In the genomic region with DNA sequence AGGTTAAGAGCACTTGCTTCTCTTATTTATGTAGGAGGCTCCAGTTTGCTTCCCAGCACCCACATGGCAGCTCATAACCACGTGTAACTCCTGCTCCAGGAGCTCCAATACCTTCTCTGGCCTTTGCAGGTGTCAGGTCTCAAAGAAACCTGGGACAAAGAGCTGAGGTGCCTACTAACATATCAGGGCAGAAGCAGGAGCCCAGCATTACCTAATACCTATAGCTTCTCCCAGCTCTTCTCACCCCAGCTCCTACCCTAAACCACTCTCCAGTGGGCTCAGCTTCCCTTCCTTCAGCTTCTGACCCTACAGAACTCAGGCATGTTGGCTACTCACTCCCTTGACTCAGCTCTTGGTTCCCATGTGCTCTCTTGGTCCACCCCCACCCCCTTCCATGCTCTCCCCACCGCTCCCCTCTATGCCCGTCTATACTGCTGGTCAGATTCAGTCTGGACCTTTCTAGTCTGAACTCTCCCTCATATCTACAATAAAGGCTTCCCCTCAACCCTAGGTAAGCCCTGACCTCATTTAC, we compare ENCODE assay signal across 9 mouse cellular contexts. TPM values are rescaled to one million over a fixed set of nuclear protein-coding genes. Genes with fewer than 3 reads are reported as not detected.
A peak's percentile ranks its signal among the peaks of the same experiment; 100 is the strongest.
DNase-seq lines count a peak whose midpoint lies in the region; ATAC-seq and TF ChIP-seq lines count a peak whose summit lies in the region.
"Had no signal": no experiment of that assay in that cellular context is flagged by ENCODE, and none has a peak within 500 bp of the region (broad histone marks: within the 10 kb centered on the region; RNA-seq: fewer than 3 reads in every experiment).

No protein-coding gene starts in this region.

- H3K4me2 ChIP-seq in kidney, embryonic 16.5 days (replicated peaks; ENCODE audit: low read depth, low read length) = peak overlapping the region; percentile 79
- H3K4me2 ChIP-seq in embryonic facial prominence, embryonic 14.5 days (ENCODE audit: low read depth, low read length) = peak overlapping the region; percentile 68
- peak overlapping the region; percentile 51 for H3K4me2 ChIP-seq in intestine, embryonic 16.5 days (ENCODE audit: low read depth, low read length)
- H3K4me2 ChIP-seq in midbrain, postnatal 0 days (ENCODE audit: low read depth, low read length, poor library complexity, severe bottlenecking) = peak overlapping the region; percentile 67

- no peaks in the 10 kb centered on the region for H3K27me3 ChIP-seq in kidney, embryonic 16.5 days (ENCODE audit: insufficient read depth, low read length)
- H3K27me3 ChIP-seq in embryonic facial prominence, embryonic 14.5 days (replicated peaks; ENCODE audit: control insufficient read depth, insufficient read depth, low read length) = no peaks in the 10 kb centered on the region
- H3K27me3 ChIP-seq in intestine, embryonic 16.5 days (replicated peaks; ENCODE audit: control insufficient read depth, insufficient read depth, low read length) = no peaks in the 10 kb centered on the region
- no peaks in the 10 kb centered on the region for H3K27me3 ChIP-seq in midbrain, postnatal 0 days (ENCODE audit: insufficient read depth, low read length)

- H3K4me1 ChIP-seq in kidney, embryonic 16.5 days (ENCODE audit: insufficient read depth, low read length) = peaks cover 32% of the 10 kb centered on the region
- peaks cover 19% of the 10 kb centered on the region for H3K4me1 ChIP-seq in embryonic facial prominence, embryonic 14.5 days (ENCODE audit: control insufficient read depth, insufficient read depth, low read length)
- peaks cover 21% of the 10 kb centered on the region; the same call in 1 of the 2 replicates for H3K4me1 ChIP-seq in intestine, embryonic 16.5 days (ENCODE audit: control insufficient read depth, insufficient read depth, low read length)
- H3K4me1 ChIP-seq in midbrain, postnatal 0 days (ENCODE audit: insufficient read depth, low read length) = peaks cover 25% of the 10 kb centered on the region

- no peak for ATAC-seq in kidney, embryonic 16.5 days (ENCODE audit: low FRiP score, low TSS enrichment)
- ATAC-seq in embryonic facial prominence, embryonic 14.5 days (ENCODE audit: low read depth) = no peak
- ATAC-seq in intestine, embryonic 16.5 days = no peak
- no peak for ATAC-seq in midbrain, postnatal 0 days (ENCODE audit: low FRiP score)

- no peak overlapping the region for H3K4me3 ChIP-seq in kidney, embryonic 16.5 days (ENCODE audit: low read length)
- peak overlapping the region; percentile 49; the same call in 1 of the 2 replicates for H3K4me3 ChIP-seq in embryonic facial prominence, embryonic 14.5 days (ENCODE audit: low read depth, low read length)
- H3K4me3 ChIP-seq in intestine, embryonic 16.5 days (ENCODE audit: low read length) = peak overlapping the region; percentile 64
- H3K4me3 ChIP-seq in midbrain, postnatal 0 days (ENCODE audit: low read depth, low read length) = peak overlapping the region; percentile 48; the same call in 1 of the 2 replicates

- H3K36me3 ChIP-seq in kidney, embryonic 16.5 days (ENCODE audit: insufficient read depth, low read length) = peaks cover 24% of the 10 kb centered on the region
- peaks cover 26% of the 10 kb centered on the region for H3K36me3 ChIP-seq in embryonic facial prominence, embryonic 14.5 days (ENCODE audit: control insufficient read depth, insufficient read depth, low read length)
- peaks cover under 1% of the 10 kb centered on the region; the same call in 1 of the 2 replicates for H3K36me3 ChIP-seq in intestine, embryonic 16.5 days (ENCODE audit: control insufficient read depth, insufficient read depth, low read length)
- H3K36me3 ChIP-seq in midbrain, postnatal 0 days (ENCODE audit: insufficient read depth, low read length) = peaks cover 24% of the 10 kb centered on the region

- 77% methylated on average over 3 of the region's 3 CpGs for WGBS in kidney, embryonic 16.5 days
- WGBS in embryonic facial prominence, embryonic 14.5 days = 86% methylated on average over 3 of the region's 3 CpGs
- WGBS in intestine, embryonic 16.5 days = 72% methylated on average over 3 of the region's 3 CpGs
- WGBS in midbrain, postnatal 0 days = 93% methylated on average over 3 of the region's 3 CpGs

- no peak overlapping the region for H3K27ac ChIP-seq in kidney, embryonic 16.5 days (ENCODE audit: low read length)
- no peak overlapping the region for H3K27ac ChIP-seq in embryonic facial prominence, embryonic 14.5 days (replicated peaks; ENCODE audit: low read depth, low read length)
- no peak overlapping the region for H3K27ac ChIP-seq in intestine, embryonic 16.5 days (ENCODE audit: low read length)
- H3K27ac ChIP-seq in midbrain, postnatal 0 days (ENCODE audit: low read depth, low read length) = no peak overlapping the region

- no peak overlapping the region for H3K9ac ChIP-seq in kidney, embryonic 16.5 days (replicated peaks; ENCODE audit: low read length)
- H3K9ac ChIP-seq in embryonic facial prominence, embryonic 14.5 days (ENCODE audit: low read depth, low read length) = no peak overlapping the region
- no peak overlapping the region; the same call in 1 of the 2 replicates for H3K9ac ChIP-seq in intestine, embryonic 16.5 days (ENCODE audit: low read depth, low read length)
- peak overlapping the region; percentile 4; the same call in 1 of the 2 replicates for H3K9ac ChIP-seq in midbrain, postnatal 0 days (replicated peaks; ENCODE audit: low read length, poor library complexity, severe bottlenecking)

- no peak for DNase-seq in kidney, postnatal 36 days
- no peak for DNase-seq in embryonic facial prominence, embryonic 14.5 days (ENCODE audit: low spot score)
- DNase-seq in midbrain, postnatal 0 days (ENCODE audit: low spot score) = no peak
- no peak for DNase-seq in right cerebral cortex, postnatal 36 days (ENCODE audit: low spot score in 2 of 2)
- no peak for DNase-seq in lung, postnatal 10 days
- DNase-seq in frontal cortex, postnatal 25 days (ENCODE audit: low spot score in 2 of 2) = no peak
- DNase-seq: lung, postnatal 4 days had no signal

- H3K9me3 ChIP-seq in kidney, embryonic 16.5 days (ENCODE audit: low read length) = no peaks in the 10 kb centered on the region
- H3K9me3 ChIP-seq in embryonic facial prominence, embryonic 14.5 days (ENCODE audit: control insufficient read depth, low read length) = no peaks in the 10 kb centered on the region
- no peaks in the 10 kb centered on the region for H3K9me3 ChIP-seq in intestine, embryonic 16.5 days (ENCODE audit: control insufficient read depth, low read length)
- H3K9me3 ChIP-seq in midbrain, postnatal 0 days (ENCODE audit: low read length) = no peaks in the 10 kb centered on the region

- TF ChIP-seq CTCF in midbrain, postnatal 0 days (IDR thresholded peaks at IDR 0.05) = no peak

RNA-seq across cellular contexts. Expression of gene 1110008L16Rik, which starts 1.5 kb away (rescaled TPM):
- polyA plus RNA-seq in kidney, embryonic 16.5 days (2015; fragmentation: Nextera tagmentation; extraction: Ambion mirVana) = 15.5 and 15.6 TPM in 2 replicates
- 12.1 and 13.9 TPM in 2 replicates for polyA plus RNA-seq in embryonic facial prominence, embryonic 14.5 days (2014; fragmentation: Nextera tagmentation; extraction: Ambion mirVana)
- polyA plus RNA-seq in intestine, embryonic 16.5 days (2015; fragmentation: Nextera tagmentation; extraction: Ambion mirVana) = 16.7 and 18.5 TPM in 2 replicates
- 6.5 and 9.6 TPM in 2 replicates for total RNA-seq in midbrain, postnatal 0 days (2014; rRNA removed)
- 8.7 and 8.9 TPM in 2 replicates for polyA plus RNA-seq in midbrain, postnatal 0 days (2015; fragmentation: Nextera tagmentation; extraction: Ambion mirVana)

RNA-seq across cellular contexts. Expression of gene Ppp2r3c, which starts 1.9 kb away (rescaled TPM):
- 14.8 and 15.6 TPM in 2 replicates for polyA plus RNA-seq in kidney, embryonic 16.5 days (2015; fragmentation: Nextera tagmentation; extraction: Ambion mirVana)
- polyA plus RNA-seq in embryonic facial prominence, embryonic 14.5 days (2014; fragmentation: Nextera tagmentation; extraction: Ambion mirVana) = 12.4 and 12.6 TPM in 2 replicates
- polyA plus RNA-seq in intestine, embryonic 16.5 days (2015; fragmentation: Nextera tagmentation; extraction: Ambion mirVana) = 9.6 and 10.2 TPM in 2 replicates
- 9.0 and 14.3 TPM in 2 replicates for total RNA-seq in midbrain, postnatal 0 days (2014; rRNA removed)
- 18.0 and 19.0 TPM in 2 replicates for polyA plus RNA-seq in midbrain, postnatal 0 days (2015; fragmentation: Nextera tagmentation; extraction: Ambion mirVana)
